Mouse (Mus musculus) lung, postnatal 0 days (tissue): ENCODE measurements around the gene Dand5.

Experiments used
- CTCF ChIP-seq: IDR thresholded peaks from 2 replicates; pipeline ENCODE4 v1.5.1; 2016; ENCODE audit warnings: antibody characterized with exemption, mild to moderate bottlenecking
- EP300 ChIP-seq: IDR thresholded peaks from 2 replicates; pipeline ENCODE4 v1.6.1; 2016; ENCODE audit warnings: antibody characterized with exemption, mild to moderate bottlenecking, control low read depth

GRCm38 (mm10) chr8:84768343-84769095 lies 54.1 kb downstream of the Dand5 start:
- TF ChIP-seq CTCF (no peak), EP300 (no peak)
